Comparison of ENCODE assay signal across 20 mouse cellular contexts in genomic region chr11:17651389-17652156, GRCm38 (mm10).
DNase-seq lines count a peak whose midpoint lies in the region; ATAC-seq lines count a peak whose summit lies in the region.
"Had no signal": no experiment of that assay in that cellular context is flagged by ENCODE, and none has a peak within 500 bp of the region (broad histone marks: within the 10 kb centered on the region; RNA-seq: fewer than 3 reads in every experiment).

No protein-coding gene starts in this region.

- DNase-seq in frontal cortex, postnatal 10 days (ENCODE audit: low spot score in 2 of 2): no peak
- peak; percentile 15 for DNase-seq in layer of hippocampus, adult 11-12 months (ENCODE audit: low spot score)
- DNase-seq in layer of hippocampus, postnatal 10 days (ENCODE audit: low spot score in 2 of 2): no peak
- peak; percentile 32 for DNase-seq in telencephalon, adult 2 months (ENCODE audit: low read depth, low spot score)
- DNase-seq in midbrain, embryonic 10.5 days (ENCODE audit: low spot score): no peak
- DNase-seq: adrenal gland, postnatal 10 days; cerebellum, adult 18-20 months; cerebellum, adult 9-11 months; cerebellum, postnatal 36 days; gastrocnemius, postnatal 10 days; heart, adult 18-20 months; heart, postnatal 10 days; heart, postnatal 4 days had no signal

- no peaks in the 10 kb centered on the region for H3K27me3 ChIP-seq in neural tube, embryonic 14.5 days (ENCODE audit: control insufficient read depth, insufficient read depth, low read length)
- H3K27me3 ChIP-seq in neural tube, embryonic 15.5 days (replicated peaks): no peaks in the 10 kb centered on the region
- H3K27me3 ChIP-seq in midbrain, embryonic 10.5 days (ENCODE audit: low read depth, poor library complexity, severe bottlenecking): no peaks in the 10 kb centered on the region
- H3K27me3 ChIP-seq: embryonic facial prominence, embryonic 13.5 days; forebrain, embryonic 12.5 days; hindbrain, embryonic 13.5 days had no signal

- peak; percentile 65 for ATAC-seq in frontal cortex, adult (ENCODE audit: low TSS enrichment)
- 0 out of 2 replicates have a peak, but pooled peaks have one; percentile 63 for ATAC-seq in neural tube, embryonic 14.5 days (ENCODE audit: low read depth)
- no peak for ATAC-seq in neural tube, embryonic 15.5 days (ENCODE audit: low FRiP score)

- H3K4me3 ChIP-seq in neural tube, embryonic 14.5 days (ENCODE audit: low read depth, low read length): no peak overlapping the region
- no peak overlapping the region for H3K4me3 ChIP-seq in neural tube, embryonic 15.5 days (replicated peaks)
- no peak overlapping the region for H3K4me3 ChIP-seq in midbrain, embryonic 10.5 days
- H3K4me3 ChIP-seq: embryonic facial prominence, embryonic 13.5 days; forebrain, embryonic 12.5 days; heart, embryonic 10.5 days; hindbrain, embryonic 13.5 days had no signal

- no peak overlapping the region for H3K9ac ChIP-seq in neural tube, embryonic 14.5 days (replicated peaks; ENCODE audit: low read depth, low read length)
- H3K9ac ChIP-seq in neural tube, embryonic 15.5 days (replicated peaks): no peak overlapping the region
- H3K9ac ChIP-seq: embryonic facial prominence, embryonic 13.5 days; forebrain, embryonic 12.5 days; hindbrain, embryonic 13.5 days had no signal

- H3K27ac ChIP-seq in neural tube, embryonic 14.5 days (ENCODE audit: low read depth, low read length): no peak overlapping the region
- H3K27ac ChIP-seq in neural tube, embryonic 15.5 days (replicated peaks): no peak overlapping the region
- H3K27ac ChIP-seq in midbrain, embryonic 10.5 days (replicated peaks): no peak overlapping the region
- H3K27ac ChIP-seq: embryonic facial prominence, embryonic 13.5 days; forebrain, embryonic 12.5 days; heart, embryonic 10.5 days; hindbrain, embryonic 13.5 days had no signal

- 54% methylated on average over 4 of the region's 4 CpGs for WGBS in neural tube, embryonic 14.5 days
- WGBS in neural tube, embryonic 15.5 days: 49% methylated on average over 4 of the region's 4 CpGs
- WGBS in midbrain, embryonic 10.5 days: 70% methylated on average over 4 of the region's 4 CpGs

- H3K4me1 ChIP-seq in neural tube, embryonic 14.5 days (ENCODE audit: control insufficient read depth, insufficient read depth, low read length): no peaks in the 10 kb centered on the region
- no peaks in the 10 kb centered on the region for H3K4me1 ChIP-seq in neural tube, embryonic 15.5 days
- H3K4me1 ChIP-seq in midbrain, embryonic 10.5 days: no peaks in the 10 kb centered on the region
- H3K4me1 ChIP-seq: embryonic facial prominence, embryonic 13.5 days; forebrain, embryonic 12.5 days; heart, embryonic 10.5 days; hindbrain, embryonic 13.5 days had no signal

- no peak overlapping the region for H3K4me2 ChIP-seq in neural tube, embryonic 14.5 days (ENCODE audit: low read depth, low read length)
- H3K4me2 ChIP-seq in neural tube, embryonic 15.5 days: no peak overlapping the region
- H3K4me2 ChIP-seq: embryonic facial prominence, embryonic 13.5 days; forebrain, embryonic 12.5 days; hindbrain, embryonic 13.5 days had no signal

- no peaks in the 10 kb centered on the region for H3K9me3 ChIP-seq in neural tube, embryonic 14.5 days (ENCODE audit: control insufficient read depth, low read length)
- H3K9me3 ChIP-seq in neural tube, embryonic 15.5 days (replicated peaks): no peaks in the 10 kb centered on the region
- H3K9me3 ChIP-seq in midbrain, embryonic 10.5 days (replicated peaks): no peaks in the 10 kb centered on the region
- H3K9me3 ChIP-seq: embryonic facial prominence, embryonic 13.5 days; forebrain, embryonic 12.5 days; heart, embryonic 10.5 days; hindbrain, embryonic 13.5 days had no signal

- H3K36me3 ChIP-seq in neural tube, embryonic 14.5 days (ENCODE audit: control insufficient read depth, insufficient read depth, low read length): no peaks in the 10 kb centered on the region
- no peaks in the 10 kb centered on the region for H3K36me3 ChIP-seq in neural tube, embryonic 15.5 days
- no peaks in the 10 kb centered on the region for H3K36me3 ChIP-seq in midbrain, embryonic 10.5 days
- H3K36me3 ChIP-seq: embryonic facial prominence, embryonic 13.5 days; forebrain, embryonic 12.5 days; heart, embryonic 10.5 days; hindbrain, embryonic 13.5 days had no signal

Comparison
In these comparisons a context has a peak if more than half of its experiments do, and no peak if none do; other contexts are left out.
1. DNase-seq: peak in layer of hippocampus, adult 11-12 months (single experiment) and telencephalon, adult 2 months (single experiment); none in frontal cortex, postnatal 10 days (0 of 2), layer of hippocampus, postnatal 10 days (0 of 2) and midbrain, embryonic 10.5 days (single experiment).